Mouse (Mus musculus) intestine, embryonic 15.5 days (tissue): ENCODE measurements at regions not wholly inside any gene's neighbourhood (a gene's known extent, or its start where the extent isn't known, plus 50 kb on each side); places are given as distances from the start of the nearest gene placed in this dataset.

Experiments
- ATAC-seq: fragments of 200-750 bp; cut with Nextera tagmentation; 2 replicates; pipeline ENCODE4 v1.8.0; 2017; ENCODE audit warnings: moderate TSS enrichment, moderate library complexity
- H3K27ac ChIP-seq: fragments of 300-500 bp; sonication (generic); 2 replicates; pipeline ENCODE4 v1.5.1; 2015; ENCODE audit warnings: mild to moderate bottlenecking, inconsistent platforms
- H3K27me3 ChIP-seq: fragments of 300-500 bp; sonication (generic); replicated peaks from 2 replicates; pipeline ENCODE4 v1.6.1; 2015; ENCODE audit warnings: inconsistent platforms
- H3K36me3 ChIP-seq: fragments of 300-500 bp; sonication (generic); 2 replicates; pipeline ENCODE4 v1.6.1; 2015; ENCODE audit warnings: inconsistent platforms
- H3K4me1 ChIP-seq: fragments of 300-500 bp; sonication (generic); replicated peaks from 2 replicates; pipeline ENCODE4 v1.6.1; 2015; ENCODE audit warnings: inconsistent platforms
- H3K4me2 ChIP-seq: fragments of 300-500 bp; sonication (generic); replicated peaks from 2 replicates; pipeline ENCODE4 v1.6.1; 2015; ENCODE audit warnings: mild to moderate bottlenecking, inconsistent platforms
- H3K4me3 ChIP-seq: fragments of 300-500 bp; sonication (generic); replicated peaks from 2 replicates; pipeline ENCODE4 v1.5.1; 2015; ENCODE audit warnings: inconsistent platforms
- H3K9ac ChIP-seq: fragments of 300-500 bp; sonication (generic); 2 replicates; pipeline ENCODE4 v1.6.1; 2015; ENCODE audit warnings: inconsistent platforms
- H3K9me3 ChIP-seq: fragments of 300-500 bp; sonication (generic); 2 replicates; pipeline ENCODE4 v1.6.1; 2016; ENCODE audit warnings: inconsistent platforms
- WGBS: fragments of 180-500 bp; shearing (Covaris S2); methylation state at CpG from one replicate; pipeline ENCODE4 v1.1.7; 2015; 5-methylcytosine and 5-hydroxymethylcytosine counted together

GRCm38 (mm10) chr11:52522384-52522783 is 126.2 kb downstream of the 9530068E07Rik start:
- no peaks in the 10 kb centered on the region for H3K9me3 ChIP-seq
- WGBS: 63% methylated on average over 3 of the region's 3 CpGs

GRCm38 (mm10) chr11:52523191-52523590 is 127.0 kb downstream of the 9530068E07Rik start:
- 73% methylated on average over 4 of the region's 4 CpGs for WGBS
- H3K4me1 ChIP-seq: 0 out of 2 replicates have a peak, but pooled peaks cover 3% of the 10 kb centered on the region
- no peaks in the 10 kb centered on the region for H3K27me3 ChIP-seq
- H3K4me2 ChIP-seq: no peak overlapping the region
- H3K36me3 ChIP-seq: no peaks in the 10 kb centered on the region
- no peaks in the 10 kb centered on the region for H3K9me3 ChIP-seq
- H3K9ac ChIP-seq: no peak overlapping the region
- no peak for ATAC-seq
- no peak overlapping the region for H3K4me3 ChIP-seq
- no peak overlapping the region for H3K27ac ChIP-seq

More at GRCm38 (mm10) chr11:52522384-52522783, 126.2 kb downstream of the 9530068E07Rik start:
- Histone ChIP-seq H3K9ac (no peak overlapping the region), H3K4me3 (no peak overlapping the region), H3K4me1 (0 out of 2 replicates have a peak, but pooled peaks cover 3% of the 10 kb centered on the region), H3K36me3 (no peaks in the 10 kb centered on the region), H3K27me3 (no peaks in the 10 kb centered on the region), H3K27ac (no peak overlapping the region), H3K4me2 (no peak overlapping the region)
- ATAC-seq: no peak

- H3K4me1 ChIP-seq: 0 out of 2 replicates have a peak, but pooled peaks cover 3% of the 10 kb centered on the region
- no peak overlapping the region for H3K27ac ChIP-seq
- H3K9me3 ChIP-seq: no peaks in the 10 kb centered on the region
- H3K27me3 ChIP-seq: no peaks in the 10 kb centered on the region
- H3K9ac ChIP-seq: no peak overlapping the region
- WGBS: 47% methylated on average over 2 of the region's 2 CpGs
- no peak for ATAC-seq
- no peaks in the 10 kb centered on the region for H3K36me3 ChIP-seq
- no peak overlapping the region for H3K4me3 ChIP-seq
- H3K4me2 ChIP-seq: no peak overlapping the region
Measured at GRCm38 (mm10) chr11:52523671-52524070, 127.4 kb downstream of the 9530068E07Rik start.

GRCm38 (mm10) chr11:52525446-52525845 is 129.2 kb downstream of the 9530068E07Rik start:
- Histone ChIP-seq H3K9me3 (no peaks in the 10 kb centered on the region), H3K4me2 (no peak overlapping the region), H3K36me3 (no peaks in the 10 kb centered on the region), H3K27ac (no peak overlapping the region), H3K9ac (no peak overlapping the region), H3K4me1 (no peaks in the 10 kb centered on the region), H3K27me3 (no peaks in the 10 kb centered on the region), H3K4me3 (no peak overlapping the region)
- ATAC-seq: no peak
- 61% methylated on average over 6 of the region's 6 CpGs for WGBS

DNA sequence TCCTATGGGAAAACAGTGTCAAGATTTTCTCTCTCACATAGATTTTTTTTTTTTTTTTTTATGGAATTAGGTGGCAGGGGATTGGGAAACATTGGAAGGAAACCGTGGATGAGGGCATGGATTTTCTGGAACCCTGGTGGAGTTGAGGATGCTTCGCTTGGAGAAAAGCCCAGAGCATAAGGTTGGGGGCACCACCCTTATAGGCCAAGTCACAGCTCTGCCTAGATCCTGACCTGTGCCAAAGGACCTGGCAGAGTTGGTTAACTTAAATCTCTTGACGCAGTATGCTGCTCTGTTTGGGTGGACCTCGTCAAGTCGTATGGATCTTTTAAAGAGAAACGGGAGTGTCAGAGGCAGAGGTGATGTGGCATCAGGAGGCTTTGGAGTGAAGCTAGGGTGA is 130.1 kb downstream of the 9530068E07Rik start:
- Histone ChIP-seq H3K9me3 (no peaks in the 10 kb centered on the region), H3K27ac (no peak overlapping the region), H3K9ac (no peak overlapping the region), H3K27me3 (no peaks in the 10 kb centered on the region), H3K4me2 (no peak overlapping the region), H3K36me3 (no peaks in the 10 kb centered on the region), H3K4me3 (no peak overlapping the region), H3K4me1 (no peaks in the 10 kb centered on the region)
- ATAC-seq: no peak
- 69% methylated on average over 6 of the region's 6 CpGs for WGBS

- WGBS: 62% methylated on average over 5 of the region's 5 CpGs
- no peak overlapping the region for H3K27ac ChIP-seq
Measured at GRCm38 (mm10) chr11:52533379-52533778, 137.2 kb downstream of the 9530068E07Rik start.

GRCm38 (mm10) chr11:52534586-52534985 is 138.4 kb downstream of the 9530068E07Rik start:
- ATAC-seq: no peak
- H3K4me1 ChIP-seq: no peaks in the 10 kb centered on the region
- H3K4me3 ChIP-seq: no peak overlapping the region
- H3K36me3 ChIP-seq: no peaks in the 10 kb centered on the region
- peak overlapping the region; percentile 24; the same call in 1 of the 2 replicates for H3K4me2 ChIP-seq
- no peaks in the 10 kb centered on the region for H3K9me3 ChIP-seq
- H3K9ac ChIP-seq: no peak overlapping the region
- 38% methylated on average over 13 of the region's 13 CpGs for WGBS
- H3K27me3 ChIP-seq: no peaks in the 10 kb centered on the region
- H3K27ac ChIP-seq: no peak overlapping the region

More at GRCm38 (mm10) chr11:52533379-52533778, 137.2 kb downstream of the 9530068E07Rik start:
- H3K9ac ChIP-seq: no peak overlapping the region
- ATAC-seq: no peak
- no peak overlapping the region for H3K4me2 ChIP-seq
- H3K36me3 ChIP-seq: no peaks in the 10 kb centered on the region
- H3K9me3 ChIP-seq: no peaks in the 10 kb centered on the region
- no peak overlapping the region for H3K4me3 ChIP-seq
- H3K4me1 ChIP-seq: no peaks in the 10 kb centered on the region
- no peaks in the 10 kb centered on the region for H3K27me3 ChIP-seq

DNA sequence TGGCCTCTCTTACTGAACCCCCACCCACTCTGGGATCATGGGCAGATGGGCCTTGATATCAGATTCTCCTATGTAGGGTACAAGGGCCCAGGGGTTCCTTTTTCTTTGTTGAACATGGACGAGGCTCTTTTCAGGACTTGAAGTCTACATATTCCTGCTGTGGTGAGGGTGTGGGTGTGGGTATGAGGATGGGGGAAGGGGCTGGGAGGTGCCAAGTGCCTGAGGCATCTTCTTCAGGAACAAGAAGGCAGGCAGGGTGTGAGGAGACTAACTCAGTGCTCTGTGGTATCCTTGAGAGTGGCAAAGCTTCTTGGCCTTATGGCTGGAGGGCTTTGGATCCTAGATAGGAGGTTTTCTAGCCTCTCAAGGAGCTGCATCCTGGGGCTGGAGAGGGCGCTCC is 140.0 kb downstream of the 9530068E07Rik start:
- no peak overlapping the region for H3K4me2 ChIP-seq
- H3K27ac ChIP-seq: no peak overlapping the region
- no peak overlapping the region for H3K9ac ChIP-seq
- no peaks in the 10 kb centered on the region for H3K36me3 ChIP-seq
- no peak overlapping the region for H3K4me3 ChIP-seq
- ATAC-seq: no peak
- H3K9me3 ChIP-seq: no peaks in the 10 kb centered on the region
- H3K27me3 ChIP-seq: no peaks in the 10 kb centered on the region
- no peaks in the 10 kb centered on the region for H3K4me1 ChIP-seq
- 72% methylated on average over 2 of the region's 2 CpGs for WGBS

DNA sequence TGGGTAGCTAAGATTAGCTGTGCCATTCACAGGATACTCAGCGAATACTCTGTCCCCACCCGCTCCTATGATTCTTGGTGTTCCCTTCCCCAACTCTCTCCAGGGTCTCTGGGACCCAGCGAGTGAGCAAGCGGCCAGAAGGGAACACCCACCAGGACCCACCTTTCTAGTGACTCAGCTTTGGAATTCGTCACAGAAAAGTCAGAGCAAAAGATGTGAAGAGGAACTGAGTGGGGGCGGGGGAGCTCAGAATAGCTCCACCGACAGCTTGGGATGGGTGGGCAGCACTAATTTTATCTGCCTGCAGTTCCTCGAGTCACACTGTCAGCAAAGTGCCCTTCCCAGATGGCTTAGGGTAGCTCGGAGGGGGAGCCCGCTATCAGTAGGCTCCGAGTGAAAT is 140.6 kb downstream of the 9530068E07Rik start:
- no peaks in the 10 kb centered on the region for H3K9me3 ChIP-seq
- no peaks in the 10 kb centered on the region for H3K36me3 ChIP-seq
- no peaks in the 10 kb centered on the region for H3K27me3 ChIP-seq
- H3K4me1 ChIP-seq: no peaks in the 10 kb centered on the region
- H3K4me2 ChIP-seq: no peak overlapping the region
- WGBS: 70% methylated on average over 11 of the region's 11 CpGs
- no peak overlapping the region for H3K4me3 ChIP-seq
- no peak for ATAC-seq
- no peak overlapping the region for H3K9ac ChIP-seq
- H3K27ac ChIP-seq: no peak overlapping the region

GRCm38 (mm10) chr11:52537819-52538435 is 141.7 kb downstream of the 9530068E07Rik start:
- no peak overlapping the region for H3K4me3 ChIP-seq
- no peak for ATAC-seq
- H3K36me3 ChIP-seq: no peaks in the 10 kb centered on the region
- no peaks in the 10 kb centered on the region for H3K27me3 ChIP-seq
- no peak overlapping the region for H3K9ac ChIP-seq
- H3K4me1 ChIP-seq: no peaks in the 10 kb centered on the region
- H3K4me2 ChIP-seq: no peak overlapping the region
- WGBS: 60% methylated on average over 4 of the region's 4 CpGs
- H3K9me3 ChIP-seq: no peaks in the 10 kb centered on the region
- no peak overlapping the region for H3K27ac ChIP-seq

GRCm38 (mm10) chr11:52541210-52541609 is 145.0 kb downstream of the 9530068E07Rik start:
- Histone ChIP-seq H3K27ac (no peak overlapping the region), H3K9me3 (no peaks in the 10 kb centered on the region), H3K36me3 (no peaks in the 10 kb centered on the region), H3K4me1 (no peaks in the 10 kb centered on the region), H3K4me3 (no peak overlapping the region), H3K27me3 (no peaks in the 10 kb centered on the region), H3K9ac (no peak overlapping the region), H3K4me2 (no peak overlapping the region)
- 57% methylated on average over 5 of the region's 5 CpGs for WGBS
- ATAC-seq: no peak

DNA sequence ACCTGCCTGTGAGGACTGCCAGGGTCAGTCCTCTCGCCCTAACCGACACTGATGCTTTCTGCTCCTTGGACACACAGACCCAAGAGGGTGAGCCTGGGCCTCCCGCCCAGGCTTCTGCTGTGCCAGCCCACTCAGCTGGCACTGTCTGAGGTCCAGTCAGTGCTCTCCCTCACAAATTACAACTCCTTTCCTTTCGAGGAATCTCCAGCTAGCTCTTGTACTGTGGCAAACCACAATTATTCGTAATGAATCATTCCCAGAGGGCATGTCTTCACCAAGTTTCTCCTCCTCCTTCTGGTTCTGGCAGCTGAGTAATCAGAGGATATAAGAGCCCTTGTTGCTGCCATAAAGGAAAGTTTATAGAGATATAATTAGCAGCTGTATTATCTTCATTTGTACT is 155.2 kb downstream of the 9530068E07Rik start:
- Histone ChIP-seq H3K27me3 (no peaks in the 10 kb centered on the region), H3K27ac (no peak overlapping the region), H3K9me3 (no peaks in the 10 kb centered on the region), H3K36me3 (no peaks in the 10 kb centered on the region), H3K9ac (no peak overlapping the region), H3K4me1 (no peaks in the 10 kb centered on the region), H3K4me3 (no peak overlapping the region), H3K4me2 (no peak overlapping the region)
- WGBS: 68% methylated on average over 5 of the region's 5 CpGs
- ATAC-seq: no peak

DNA sequence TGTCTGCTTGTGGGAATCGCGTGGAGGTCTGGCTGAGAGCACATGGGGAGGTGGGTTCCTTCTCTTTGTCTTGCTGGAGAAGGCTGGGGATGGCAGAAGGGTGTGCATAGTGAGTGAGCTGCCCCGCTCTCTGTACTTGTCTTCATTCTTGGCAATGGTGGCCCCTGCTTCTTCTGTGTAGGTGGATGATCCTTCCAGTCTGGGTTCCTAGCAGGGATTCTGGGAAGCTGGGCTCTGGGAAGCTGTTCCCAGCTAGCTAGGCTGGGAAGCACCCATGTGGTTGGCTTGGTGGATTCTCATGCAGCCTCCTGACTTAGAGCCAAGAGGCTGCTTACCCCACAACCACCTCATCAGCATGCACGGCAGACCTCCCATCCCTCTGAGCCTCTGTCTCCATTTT is 156.6 kb downstream of the 9530068E07Rik start:
- Histone ChIP-seq H3K9me3 (no peaks in the 10 kb centered on the region), H3K4me1 (no peaks in the 10 kb centered on the region; the same call in 1 of the 2 replicates), H3K9ac (no peak overlapping the region), H3K4me2 (no peak overlapping the region), H3K4me3 (no peak overlapping the region), H3K36me3 (no peaks in the 10 kb centered on the region), H3K27me3 (no peaks in the 10 kb centered on the region), H3K27ac (no peak overlapping the region)
- WGBS: 83% methylated on average over 4 of the region's 4 CpGs
- ATAC-seq: no peak
